Mouse (Mus musculus): ENCODE measurements at regions not wholly inside any gene's neighbourhood (a gene's known extent, or its start where the extent isn't known, plus 50 kb on each side); places are given as distances from the start of the nearest gene placed in this dataset.

DNA sequence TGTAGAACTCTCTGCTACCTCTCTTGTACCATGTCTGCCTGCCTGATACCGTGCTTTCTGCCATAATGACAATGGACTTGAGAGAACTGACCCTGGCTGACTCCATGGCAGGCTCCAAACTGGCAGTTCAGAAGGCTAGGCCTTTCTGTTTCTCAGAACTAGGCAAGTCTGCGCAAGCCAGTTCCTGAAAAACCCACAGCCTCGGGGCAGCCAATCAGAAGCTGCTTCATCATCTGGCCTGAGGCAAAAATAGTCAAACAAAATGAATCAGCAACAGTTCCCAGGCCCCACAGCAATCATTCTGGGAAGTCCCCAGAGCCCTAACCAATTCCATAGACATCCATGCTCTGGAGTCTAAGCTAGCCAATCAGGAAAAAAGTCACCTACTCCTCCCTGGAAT is 284.5 kb downstream of the Olfr1505 start:
- Histone ChIP-seq H3K9me3 (replicated peaks) (no peaks in the 10 kb centered on the region), H3K9ac (no peak overlapping the region), H3K4me3 (replicated peaks) (no peak overlapping the region), H3K4me2 (no peak overlapping the region), H3K4me1 (replicated peaks) (no peaks in the 10 kb centered on the region), H3K27ac (replicated peaks) (no peak overlapping the region), H3K36me3 (replicated peaks) (no peaks in the 10 kb centered on the region), H3K27me3 (no peaks in the 10 kb centered on the region)
- no peak for ATAC-seq (ENCODE audit: insufficient read depth)
- 46% methylated on average over 3 of the region's 3 CpGs for WGBS (ENCODE audit: insufficient replicate concordance)

DNA sequence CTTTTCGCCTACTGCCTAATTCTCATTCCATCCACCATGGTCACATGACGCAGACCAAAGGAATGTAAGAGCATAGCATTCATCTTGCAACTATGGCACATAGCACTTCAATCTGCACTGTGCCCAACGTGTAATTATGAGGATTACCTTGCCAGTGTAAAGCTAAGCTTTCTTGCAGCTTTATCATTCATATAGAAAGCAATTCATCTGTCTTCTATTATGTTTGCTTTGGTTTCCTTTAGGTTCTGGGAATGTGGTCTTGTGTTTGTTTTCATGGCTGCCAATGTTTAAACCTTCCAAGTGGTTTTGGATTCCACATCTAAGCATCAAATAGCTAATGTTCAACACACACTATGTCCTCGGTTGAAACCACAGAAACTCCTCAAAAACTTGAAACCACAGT is 307.2 kb downstream of the Olfr1505 start:
- H3K9ac ChIP-seq, result no peak overlapping the region
- H3K4me3 ChIP-seq (replicated peaks), result no peak overlapping the region
- H3K4me1 ChIP-seq (replicated peaks), result no peaks in the 10 kb centered on the region
- H3K4me2 ChIP-seq, result no peak overlapping the region
- H3K27ac ChIP-seq (replicated peaks), result no peak overlapping the region
- no peaks in the 10 kb centered on the region for H3K9me3 ChIP-seq (replicated peaks)
- H3K36me3 ChIP-seq (replicated peaks), result no peaks in the 10 kb centered on the region
- no peaks in the 10 kb centered on the region for H3K27me3 ChIP-seq
- whole genome bisulfite sequencing (ENCODE audit: insufficient replicate concordance), result 47% methylated on average over 4 of the region's 4 CpGs
- ATAC-seq (ENCODE audit: insufficient read depth), result no peak

DNA sequence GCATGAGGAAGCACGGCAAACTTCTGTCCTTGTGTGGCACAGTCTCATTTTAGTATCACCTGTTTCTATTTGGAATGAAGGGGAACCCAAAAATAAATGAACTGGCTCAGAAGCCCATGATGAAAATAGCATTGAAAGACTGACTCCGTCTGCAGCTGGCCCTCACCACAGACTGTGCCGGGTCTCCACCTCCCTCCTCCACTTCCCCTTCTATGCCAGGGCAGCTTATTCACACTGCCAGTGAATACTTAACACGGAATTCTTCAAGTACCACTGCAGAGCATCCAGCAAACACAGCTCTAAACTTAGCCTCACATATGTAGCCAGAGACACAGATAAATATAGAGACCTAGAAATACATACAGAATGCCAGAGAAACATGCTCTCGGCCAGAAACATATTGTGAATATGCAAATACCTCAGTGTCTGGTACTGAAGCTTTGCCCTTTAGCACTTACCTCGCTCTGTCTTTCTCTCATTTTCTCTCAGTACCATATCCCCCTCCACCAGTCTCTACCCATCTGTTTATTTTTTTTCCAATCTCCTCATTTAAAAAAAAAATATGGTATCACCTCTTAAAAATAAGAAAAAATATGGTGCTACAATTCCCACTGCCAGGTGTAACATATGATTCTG is 311.8 kb downstream of the Olfr1505 start:
- Histone ChIP-seq H3K4me1 (replicated peaks) (no peaks in the 10 kb centered on the region), H3K36me3 (replicated peaks) (no peaks in the 10 kb centered on the region), H3K9me3 (replicated peaks) (no peaks in the 10 kb centered on the region), H3K27me3 (no peaks in the 10 kb centered on the region), H3K27ac (replicated peaks) (no peak overlapping the region), H3K4me2 (no peak overlapping the region), H3K9ac (no peak overlapping the region), H3K4me3 (replicated peaks) (no peak overlapping the region)
- WGBS (ENCODE audit: insufficient replicate concordance), result 32% methylated on average over 6 of the region's 6 CpGs
- no peak for ATAC-seq (ENCODE audit: insufficient read depth)

DNA sequence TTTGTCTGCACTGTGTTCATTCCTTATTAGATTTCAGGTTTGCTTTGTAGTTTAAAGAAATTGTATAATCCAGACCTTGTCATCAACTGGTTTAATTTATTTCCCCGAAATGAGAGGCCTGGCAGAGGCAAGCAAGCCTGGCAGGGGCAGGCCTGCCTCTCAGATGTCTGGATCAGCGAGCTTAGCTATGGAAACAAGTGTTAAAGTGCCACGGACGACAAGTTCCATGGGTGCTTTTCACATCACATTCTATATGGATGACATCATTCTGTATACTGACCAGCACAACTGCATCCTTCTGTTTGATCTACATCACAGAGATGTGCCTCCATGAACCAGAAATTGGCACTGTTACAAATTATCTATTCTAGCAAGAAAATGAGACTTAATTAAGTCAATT is 312.5 kb downstream of the Olfr1505 start:
- no peaks in the 10 kb centered on the region for H3K9me3 ChIP-seq (replicated peaks)
- H3K27me3 ChIP-seq, result no peaks in the 10 kb centered on the region
- no peaks in the 10 kb centered on the region for H3K4me1 ChIP-seq (replicated peaks)
- H3K27ac ChIP-seq (replicated peaks), result no peak overlapping the region
- no peak overlapping the region for H3K9ac ChIP-seq
- no peak overlapping the region for H3K4me3 ChIP-seq (replicated peaks)
- H3K4me2 ChIP-seq, result no peak overlapping the region
- H3K36me3 ChIP-seq (replicated peaks), result no peaks in the 10 kb centered on the region
- 35% methylated on average over 4 of the region's 4 CpGs for WGBS (ENCODE audit: insufficient replicate concordance)
- ATAC-seq (ENCODE audit: insufficient read depth), result no peak

DNA sequence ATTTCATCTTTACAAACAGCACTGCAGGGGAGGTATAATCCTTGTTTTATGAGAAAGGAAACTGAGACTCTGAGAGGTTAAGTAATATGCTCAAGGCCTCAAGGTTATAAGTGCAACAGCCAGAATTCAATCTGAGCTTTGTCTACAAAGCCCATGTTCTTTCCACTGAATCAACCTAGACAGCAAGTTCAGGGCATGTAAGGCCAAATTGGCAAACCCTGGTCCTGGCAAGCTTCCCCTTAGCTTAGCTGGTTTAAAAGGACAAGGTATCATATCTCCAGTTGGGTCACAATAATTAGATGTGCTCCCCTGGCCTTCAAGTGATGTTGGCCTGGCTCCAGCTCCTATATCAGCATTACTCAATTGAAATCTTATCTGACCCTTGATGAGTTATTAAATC is 313.2 kb downstream of the Olfr1505 start:
- Histone ChIP-seq H3K4me3 (replicated peaks) (no peak overlapping the region), H3K27me3 (no peaks in the 10 kb centered on the region), H3K4me2 (no peak overlapping the region), H3K4me1 (replicated peaks) (no peaks in the 10 kb centered on the region), H3K27ac (replicated peaks) (no peak overlapping the region), H3K9me3 (replicated peaks) (no peaks in the 10 kb centered on the region), H3K36me3 (replicated peaks) (no peaks in the 10 kb centered on the region), H3K9ac (no peak overlapping the region)
- no peak for ATAC-seq (ENCODE audit: insufficient read depth)

DNA sequence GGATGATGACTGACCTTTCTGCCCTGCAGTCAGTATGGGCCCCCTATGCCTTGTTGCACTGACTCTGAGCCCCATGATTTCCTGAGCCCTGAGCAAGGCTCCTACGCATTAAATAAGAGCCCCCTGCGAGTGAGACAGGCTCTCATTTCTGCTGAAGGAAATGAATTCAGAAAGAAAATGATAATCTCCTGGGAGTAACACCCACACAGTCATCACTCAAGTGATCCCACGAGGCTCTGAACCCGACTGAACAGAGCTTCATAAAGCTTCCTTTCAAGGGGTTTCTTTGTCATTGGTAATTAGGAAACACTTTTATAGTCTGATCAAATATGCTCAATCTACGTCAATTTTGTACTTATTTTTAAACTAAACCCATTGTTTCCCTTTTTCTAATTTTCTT is 330.2 kb downstream of the Olfr1505 start:
- Histone ChIP-seq H3K9me3 (replicated peaks) (no peaks in the 10 kb centered on the region), H3K4me3 (replicated peaks) (no peak overlapping the region), H3K27ac (replicated peaks) (no peak overlapping the region), H3K4me1 (replicated peaks) (no peaks in the 10 kb centered on the region), H3K27me3 (no peaks in the 10 kb centered on the region), H3K9ac (no peak overlapping the region), H3K36me3 (replicated peaks) (no peaks in the 10 kb centered on the region), H3K4me2 (no peak overlapping the region)
- no peak for ATAC-seq (ENCODE audit: insufficient read depth)
- WGBS (ENCODE audit: insufficient replicate concordance), result 44% methylated on average over 5 of the region's 5 CpGs

DNA sequence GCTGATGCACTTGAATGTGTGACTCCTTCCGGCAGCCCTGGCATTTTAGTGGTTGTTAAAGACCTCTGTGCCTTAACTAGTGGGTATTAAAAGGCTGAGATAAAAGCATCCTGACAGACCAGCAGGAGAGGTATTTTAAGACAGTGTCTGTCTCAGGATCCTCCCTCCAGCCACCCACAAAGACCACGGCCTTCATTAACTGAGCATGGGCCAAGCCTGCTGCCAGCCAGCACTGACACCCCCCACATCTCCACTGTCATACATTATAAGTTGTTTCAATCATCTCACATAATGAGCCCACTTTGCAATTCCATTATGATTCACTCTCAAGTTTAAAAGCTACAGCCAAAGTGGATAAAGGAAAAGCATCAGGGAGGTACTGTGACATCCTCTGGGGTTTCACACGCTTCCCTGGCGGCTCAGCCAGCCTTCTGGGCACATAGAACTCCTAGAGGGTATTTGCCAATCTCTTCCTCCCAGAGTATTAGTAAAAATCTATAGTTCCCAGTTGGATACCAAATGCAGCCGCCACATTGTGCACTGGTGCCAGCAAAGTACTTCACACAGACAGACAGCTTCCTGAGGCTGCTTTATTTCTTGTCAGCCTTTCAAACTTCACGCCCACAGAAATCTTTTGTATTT is 333.8 kb downstream of the Olfr1505 start:
- 56% methylated on average over 6 of the region's 6 CpGs for WGBS (ENCODE audit: insufficient replicate concordance)
- Histone ChIP-seq H3K36me3 (replicated peaks) (no peaks in the 10 kb centered on the region), H3K4me1 (replicated peaks) (no peaks in the 10 kb centered on the region), H3K9me3 (replicated peaks) (no peaks in the 10 kb centered on the region), H3K4me2 (no peak overlapping the region), H3K4me3 (replicated peaks) (no peak overlapping the region), H3K9ac (no peak overlapping the region), H3K27ac (replicated peaks) (no peak overlapping the region), H3K27me3 (no peaks in the 10 kb centered on the region)
- ATAC-seq (ENCODE audit: insufficient read depth), result no peak

DNA sequence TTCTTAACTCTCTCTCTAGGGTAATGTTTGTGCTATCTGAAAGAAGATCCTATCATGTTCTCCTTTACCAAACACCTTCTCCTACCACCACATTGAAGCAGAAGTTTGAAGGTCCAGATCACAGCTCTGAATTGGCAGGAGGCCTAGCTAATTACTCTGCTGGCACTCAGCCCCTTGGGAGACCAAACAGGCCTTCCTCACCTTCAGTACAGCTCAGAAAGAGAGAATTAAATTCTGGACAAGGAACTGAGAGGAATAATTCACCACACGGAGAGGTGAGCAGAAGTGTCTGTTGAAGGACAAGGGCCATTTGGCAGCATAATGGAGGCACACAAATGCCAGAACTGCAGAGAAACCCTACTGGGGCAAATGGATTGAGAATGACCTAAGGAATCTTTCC is 334.6 kb downstream of the Olfr1505 start:
- no peaks in the 10 kb centered on the region for H3K27me3 ChIP-seq
- no peaks in the 10 kb centered on the region for H3K36me3 ChIP-seq (replicated peaks)
- no peak overlapping the region for H3K9ac ChIP-seq
- ATAC-seq (ENCODE audit: insufficient read depth), result no peak
- no peak overlapping the region for H3K27ac ChIP-seq (replicated peaks)
- no peak overlapping the region for H3K4me2 ChIP-seq
- WGBS (ENCODE audit: insufficient replicate concordance), result 43% methylated on average over 1 of the region's 1 CpGs
- H3K4me3 ChIP-seq (replicated peaks), result no peak overlapping the region
- H3K4me1 ChIP-seq (replicated peaks), result no peaks in the 10 kb centered on the region
- no peaks in the 10 kb centered on the region for H3K9me3 ChIP-seq (replicated peaks)

DNA sequence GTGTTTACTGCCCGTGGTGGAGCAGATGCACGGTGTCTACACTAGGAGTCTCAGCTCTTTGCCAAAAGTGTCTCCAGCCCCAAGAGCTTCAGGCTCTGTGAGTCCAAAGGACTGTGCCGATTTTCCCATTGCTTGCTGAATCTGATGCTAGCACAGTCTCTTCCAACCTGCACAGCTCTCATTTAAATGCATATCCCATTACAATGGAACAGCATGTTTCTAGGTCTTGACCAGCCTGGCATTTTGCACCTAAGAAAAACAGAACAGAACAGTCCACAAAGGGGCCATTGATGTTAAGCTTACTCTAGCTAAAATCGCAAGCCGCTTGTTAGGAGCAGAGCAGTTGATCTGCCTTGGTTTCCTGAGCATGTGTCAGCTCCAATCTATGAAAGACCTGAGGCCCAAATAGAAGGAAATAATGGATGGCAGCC is 339.2 kb downstream of the Tle4 start:
- WGBS (ENCODE audit: insufficient replicate concordance), result 51% methylated on average over 5 of the region's 5 CpGs
- Histone ChIP-seq H3K9me3 (replicated peaks) (no peaks in the 10 kb centered on the region), H3K4me2 (no peak overlapping the region), H3K9ac (no peak overlapping the region), H3K4me1 (replicated peaks) (0 out of 2 replicates have a peak, but pooled peaks cover 3% of the 10 kb centered on the region), H3K27me3 (no peaks in the 10 kb centered on the region), H3K36me3 (replicated peaks) (no peaks in the 10 kb centered on the region), H3K4me3 (replicated peaks) (no peak overlapping the region), H3K27ac (replicated peaks) (no peak overlapping the region)
- ATAC-seq (ENCODE audit: insufficient read depth), result no peak

DNA sequence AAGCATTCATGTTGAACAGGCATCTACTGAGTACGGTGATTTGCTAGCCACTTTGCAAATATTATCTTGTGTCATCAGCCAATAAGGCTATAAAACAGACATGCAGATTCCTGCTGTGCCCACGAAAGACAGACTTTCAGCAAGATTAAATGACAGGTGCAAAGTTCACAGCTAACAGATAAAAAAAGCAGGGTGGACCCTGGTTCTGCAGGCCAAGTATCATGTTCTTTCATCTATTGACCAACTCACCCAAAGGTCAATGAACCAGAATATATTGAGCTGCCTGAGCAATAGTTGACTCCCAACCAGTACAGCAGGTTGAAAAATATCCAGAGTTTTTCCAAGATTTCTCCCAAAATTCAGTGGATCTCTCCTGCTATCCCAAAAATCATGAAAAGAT is 338.6 kb downstream of the Tle4 start:
- Histone ChIP-seq H3K27me3 (no peaks in the 10 kb centered on the region), H3K4me2 (no peak overlapping the region), H3K9ac (no peak overlapping the region), H3K27ac (replicated peaks) (no peak overlapping the region), H3K36me3 (replicated peaks) (no peaks in the 10 kb centered on the region), H3K4me1 (replicated peaks) (0 out of 2 replicates have a peak, but pooled peaks cover 3% of the 10 kb centered on the region), H3K9me3 (replicated peaks) (no peaks in the 10 kb centered on the region), H3K4me3 (replicated peaks) (no peak overlapping the region)
- peak; percentile 66 for ATAC-seq (ENCODE audit: insufficient read depth)
- 36% methylated on average over 2 of the region's 2 CpGs for WGBS (ENCODE audit: insufficient replicate concordance)

DNA sequence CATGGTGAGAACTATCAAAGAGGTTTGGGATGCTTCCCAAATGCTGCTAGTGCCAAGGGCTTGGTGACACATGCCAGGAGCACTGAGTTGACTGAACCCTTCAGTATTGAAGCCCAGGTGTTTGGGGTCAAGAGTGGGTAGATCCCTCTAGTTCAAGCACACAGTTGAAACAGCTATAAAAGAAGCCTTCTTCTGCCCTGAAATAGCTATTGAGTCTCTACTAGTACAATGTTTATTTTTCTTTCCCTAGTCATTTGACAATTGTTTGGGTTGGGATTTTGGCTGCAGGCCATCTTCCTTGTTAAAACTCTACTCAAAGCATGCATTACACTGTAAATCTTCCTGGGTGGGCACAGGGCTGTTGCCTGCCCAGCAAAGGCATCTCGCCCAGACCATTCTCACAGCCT is 308.5 kb downstream of the Tle4 start:
- H3K4me1 ChIP-seq (replicated peaks), result no peaks in the 10 kb centered on the region
- no peaks in the 10 kb centered on the region for H3K27me3 ChIP-seq
- H3K36me3 ChIP-seq (replicated peaks), result no peaks in the 10 kb centered on the region
- no peak overlapping the region for H3K4me3 ChIP-seq (replicated peaks)
- H3K9ac ChIP-seq, result no peak overlapping the region
- no peak for ATAC-seq (ENCODE audit: insufficient read depth)
- 41% methylated on average over 1 of the region's 1 CpGs for WGBS (ENCODE audit: insufficient replicate concordance)
- no peaks in the 10 kb centered on the region for H3K9me3 ChIP-seq (replicated peaks)
- no peak overlapping the region for H3K4me2 ChIP-seq
- H3K27ac ChIP-seq (replicated peaks), result no peak overlapping the region

DNA sequence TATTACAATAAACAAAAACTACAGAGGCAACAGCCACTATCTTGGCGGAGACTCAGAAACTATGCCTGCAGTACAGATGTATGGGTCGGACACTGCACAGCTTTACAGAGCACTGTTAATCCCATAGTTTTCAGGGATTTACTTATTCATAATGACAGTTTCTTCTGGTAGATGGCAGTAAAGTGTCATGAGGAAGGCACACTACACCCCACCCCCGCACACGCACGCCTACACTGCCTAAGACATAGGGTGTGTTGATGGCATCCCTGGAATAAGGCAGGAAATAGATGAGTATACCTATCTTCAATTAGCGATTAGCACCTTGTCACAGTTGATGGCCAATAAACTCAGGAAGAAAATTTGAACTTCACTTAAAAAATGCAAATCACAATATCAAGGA is 306.9 kb downstream of the Tle4 start:
- Histone ChIP-seq H3K9me3 (replicated peaks) (no peaks in the 10 kb centered on the region), H3K27ac (replicated peaks) (no peak overlapping the region), H3K4me3 (replicated peaks) (no peak overlapping the region), H3K27me3 (no peaks in the 10 kb centered on the region), H3K4me2 (no peak overlapping the region), H3K36me3 (replicated peaks) (no peaks in the 10 kb centered on the region), H3K9ac (no peak overlapping the region), H3K4me1 (replicated peaks) (no peaks in the 10 kb centered on the region)
- 74% methylated on average over 6 of the region's 6 CpGs for WGBS (ENCODE audit: insufficient replicate concordance)
- no peak for ATAC-seq (ENCODE audit: insufficient read depth)
